Mouse (Mus musculus): ENCODE data around the gene Rnf216. TPM values are rescaled to one million over a fixed set of nuclear protein-coding genes. Genes with fewer than 3 reads are reported as not detected.
A peak's percentile ranks its signal among the peaks of the same experiment; 100 is the strongest.

Gene Rnf216
- total and polyA plus RNA-seq, 2 experiments from 2014 or later = 27.5 to 40.7 TPM

GRCm38 (mm10) chr5:142953641-142954040, 159.2 kb downstream of the Rnf216 start:
- WGBS = 62% methylated on average over 3 of the region's 3 CpGs
- Histone ChIP-seq H3K36me3 (ENCODE audit: insufficient read depth, low read length) (no peaks in the 10 kb centered on the region), H3K4me3 (ENCODE audit: low read depth, low read length) (no peak overlapping the region), H3K27ac (ENCODE audit: low read depth, low read length) (no peak overlapping the region), H3K9me3 (ENCODE audit: low read length) (no peaks in the 10 kb centered on the region), H3K27me3 (ENCODE audit: insufficient read depth, low read length) (no peaks in the 10 kb centered on the region), H3K4me2 (ENCODE audit: low read depth, low read length, poor library complexity, severe bottlenecking) (no peak overlapping the region), H3K4me1 (ENCODE audit: insufficient read depth, low read length) (no peaks in the 10 kb centered on the region), H3K9ac (replicated peaks; ENCODE audit: low read length, poor library complexity, severe bottlenecking) (no peak overlapping the region)
- ATAC-seq (ENCODE audit: low FRiP score) (no peak), DNase-seq (ENCODE audit: low spot score) (no peak)
- TF ChIP-seq CTCF (IDR thresholded peaks at IDR 0.05) = no peak

GRCm38 (mm10) chr5:142950405-142950804, 162.4 kb downstream of the Rnf216 start:
- no peaks in the 10 kb centered on the region for H3K9me3 ChIP-seq (ENCODE audit: low read length)
- H3K36me3 ChIP-seq (ENCODE audit: insufficient read depth, low read length) = no peaks in the 10 kb centered on the region
- H3K9ac ChIP-seq (replicated peaks; ENCODE audit: low read length, poor library complexity, severe bottlenecking) = no peak overlapping the region
- H3K4me2 ChIP-seq (ENCODE audit: low read depth, low read length, poor library complexity, severe bottlenecking) = no peak overlapping the region
- no peaks in the 10 kb centered on the region for H3K4me1 ChIP-seq (ENCODE audit: insufficient read depth, low read length)
- 73% methylated on average over 6 of the region's 6 CpGs for WGBS
- peak; percentile 76 for DNase-seq (ENCODE audit: low spot score)
- no peak overlapping the region for H3K4me3 ChIP-seq (ENCODE audit: low read depth, low read length)
- H3K27me3 ChIP-seq (ENCODE audit: insufficient read depth, low read length) = no peaks in the 10 kb centered on the region
- TF ChIP-seq CTCF (IDR thresholded peaks at IDR 0.05) = no peak
- no peak overlapping the region for H3K27ac ChIP-seq (ENCODE audit: low read depth, low read length)
- no peak; the same call in 1 of the 2 replicates for ATAC-seq (ENCODE audit: low FRiP score)

GRCm38 (mm10) chr5:142949580-142949979, 163.2 kb downstream of the Rnf216 start:
- H3K36me3 ChIP-seq (ENCODE audit: insufficient read depth, low read length) = no peaks in the 10 kb centered on the region
- H3K27me3 ChIP-seq (ENCODE audit: insufficient read depth, low read length) = no peaks in the 10 kb centered on the region
- ATAC-seq (ENCODE audit: low FRiP score) (no peak), DNase-seq (ENCODE audit: low spot score) (no peak)
- 71% methylated on average over 6 of the region's 6 CpGs for WGBS
- no peak overlapping the region for H3K27ac ChIP-seq (ENCODE audit: low read depth, low read length)
- no peak overlapping the region for H3K4me3 ChIP-seq (ENCODE audit: low read depth, low read length)
- TF ChIP-seq CTCF (IDR thresholded peaks at IDR 0.05) = no peak
- H3K4me1 ChIP-seq (ENCODE audit: insufficient read depth, low read length) = no peaks in the 10 kb centered on the region
- H3K4me2 ChIP-seq (ENCODE audit: low read depth, low read length, poor library complexity, severe bottlenecking) = no peak overlapping the region
- H3K9me3 ChIP-seq (ENCODE audit: low read length) = no peaks in the 10 kb centered on the region
- H3K9ac ChIP-seq (replicated peaks; ENCODE audit: low read length, poor library complexity, severe bottlenecking) = no peak overlapping the region

GRCm38 (mm10) chr5:142947460-142947859, 165.3 kb downstream of the Rnf216 start:
- WGBS = 84% methylated on average over 7 of the region's 7 CpGs
- Histone ChIP-seq H3K27me3 (ENCODE audit: insufficient read depth, low read length) (no peaks in the 10 kb centered on the region), H3K36me3 (ENCODE audit: insufficient read depth, low read length) (no peaks in the 10 kb centered on the region), H3K4me2 (ENCODE audit: low read depth, low read length, poor library complexity, severe bottlenecking) (no peak overlapping the region), H3K4me1 (ENCODE audit: insufficient read depth, low read length) (no peaks in the 10 kb centered on the region), H3K9ac (replicated peaks; ENCODE audit: low read length, poor library complexity, severe bottlenecking) (no peak overlapping the region), H3K4me3 (ENCODE audit: low read depth, low read length) (no peak overlapping the region), H3K9me3 (ENCODE audit: low read length) (no peaks in the 10 kb centered on the region), H3K27ac (ENCODE audit: low read depth, low read length) (no peak overlapping the region)
- ATAC-seq (ENCODE audit: low FRiP score) = no peak
- DNase-seq (ENCODE audit: low spot score) = no peak
- no peak for TF ChIP-seq CTCF (IDR thresholded peaks at IDR 0.05)

- Histone ChIP-seq H3K9ac (replicated peaks; ENCODE audit: low read length, poor library complexity, severe bottlenecking) (no peak overlapping the region), H3K4me1 (ENCODE audit: insufficient read depth, low read length) (no peaks in the 10 kb centered on the region), H3K27ac (ENCODE audit: low read depth, low read length) (no peak overlapping the region), H3K4me3 (ENCODE audit: low read depth, low read length) (no peak overlapping the region), H3K9me3 (ENCODE audit: low read length) (no peaks in the 10 kb centered on the region), H3K36me3 (ENCODE audit: insufficient read depth, low read length) (no peaks in the 10 kb centered on the region), H3K27me3 (ENCODE audit: insufficient read depth, low read length) (no peaks in the 10 kb centered on the region), H3K4me2 (ENCODE audit: low read depth, low read length, poor library complexity, severe bottlenecking) (no peak overlapping the region)
- DNase-seq (ENCODE audit: low spot score) = no peak
- no peak for ATAC-seq (ENCODE audit: low FRiP score)
- 75% methylated on average over 8 of the region's 8 CpGs for WGBS
- TF ChIP-seq CTCF (IDR thresholded peaks at IDR 0.05) = no peak
Measured at GRCm38 (mm10) chr5:142944979-142945682, 167.7 kb downstream of the Rnf216 start.

Small RNA genes lying within 50 kb of the gene (microRNA-seq; reads per million reads assigned to microRNA genes)
- not detected for gene Gm44405 (ENCODE audit: borderline number of aligned reads)

Other genes starting within 250 kb of the Rnf216 start
- 52.8 and 67.5 TPM in 2 replicates for gene Fbxl18, start 217.6 kb downstream of the Rnf216 start, total RNA-seq (2014; rRNA removed)
- 25.5 and 27.5 TPM in 2 replicates for gene Fbxl18, start 217.6 kb downstream of the Rnf216 start, polyA plus RNA-seq (2015; fragmentation: Nextera tagmentation; extraction: Ambion mirVana)
- 5,191 and 5,200 TPM in 2 replicates for gene Actb, start 206.2 kb downstream of the Rnf216 start, total RNA-seq (2014; rRNA removed)
- gene Actb, start 206.2 kb downstream of the Rnf216 start, polyA plus RNA-seq (2015; fragmentation: Nextera tagmentation; extraction: Ambion mirVana) = 15,915 and 17,004 TPM in 2 replicates
- 536 and 616 TPM in 2 replicates for gene Fscn1, start 152.7 kb downstream of the Rnf216 start, total RNA-seq (2014; rRNA removed)
- gene Fscn1, start 152.7 kb downstream of the Rnf216 start, polyA plus RNA-seq (2015; fragmentation: Nextera tagmentation; extraction: Ambion mirVana) = 485 and 504 TPM in 2 replicates
- not detected in 2 replicates for gene Olfr718-ps1, start 34.6 kb upstream of the Rnf216 start, total RNA-seq (2014; rRNA removed)
- not detected in 2 replicates for gene Olfr718-ps1, start 34.6 kb upstream of the Rnf216 start, polyA plus RNA-seq (2015; fragmentation: Nextera tagmentation; extraction: Ambion mirVana)
- 15.2 and 22.7 TPM in 2 replicates for gene Rbak, start 67.8 kb upstream of the Rnf216 start, total RNA-seq (2014; rRNA removed)
- gene Rbak, start 67.8 kb upstream of the Rnf216 start, polyA plus RNA-seq (2015; fragmentation: Nextera tagmentation; extraction: Ambion mirVana) = 9.1 and 9.2 TPM in 2 replicates
- not detected in 2 replicates for gene Spdye4b, start 68.0 kb upstream of the Rnf216 start, total RNA-seq (2014; rRNA removed)
- gene Spdye4b, start 68.0 kb upstream of the Rnf216 start, polyA plus RNA-seq (2015; fragmentation: Nextera tagmentation; extraction: Ambion mirVana) = not detected in 2 replicates
- not detected in 2 replicates for gene Spdye4a, start 113.9 kb upstream of the Rnf216 start, total RNA-seq (2014; rRNA removed)
- 0.09 TPM in 1 of 2 replicates, not detected in the other for gene Spdye4a, start 113.9 kb upstream of the Rnf216 start, polyA plus RNA-seq (2015; fragmentation: Nextera tagmentation; extraction: Ambion mirVana)
- 31.1 and 36.1 TPM in 2 replicates for gene Zfp12, start 122.2 kb upstream of the Rnf216 start, total RNA-seq (2014; rRNA removed)
- 10.7 and 11.8 TPM in 2 replicates for gene Zfp12, start 122.2 kb upstream of the Rnf216 start, polyA plus RNA-seq (2015; fragmentation: Nextera tagmentation; extraction: Ambion mirVana)
- 32.1 and 36.0 TPM in 2 replicates for gene Zfp316, start 157.0 kb upstream of the Rnf216 start, total RNA-seq (2014; rRNA removed)
- gene Zfp316, start 157.0 kb upstream of the Rnf216 start, polyA plus RNA-seq (2015; fragmentation: Nextera tagmentation; extraction: Ambion mirVana) = 6.2 and 6.8 TPM in 2 replicates
- gene Zfp853, start 180.6 kb upstream of the Rnf216 start, total RNA-seq (2014; rRNA removed) = 27.5 and 31.3 TPM in 2 replicates
- gene Zfp853, start 180.6 kb upstream of the Rnf216 start, polyA plus RNA-seq (2015; fragmentation: Nextera tagmentation; extraction: Ambion mirVana) = 0.62 and 0.81 TPM in 2 replicates
- 28.9 and 34.0 TPM in 2 replicates for gene E130309D02Rik, start 202.4 kb upstream of the Rnf216 start, total RNA-seq (2014; rRNA removed)
- 18.3 and 19.6 TPM in 2 replicates for gene E130309D02Rik, start 202.4 kb upstream of the Rnf216 start, polyA plus RNA-seq (2015; fragmentation: Nextera tagmentation; extraction: Ambion mirVana)
- gene Zdhhc4, start 216.3 kb upstream of the Rnf216 start, total RNA-seq (2014; rRNA removed) = 70.8 and 93.0 TPM in 2 replicates
- 94.5 and 96.9 TPM in 2 replicates for gene Zdhhc4, start 216.3 kb upstream of the Rnf216 start, polyA plus RNA-seq (2015; fragmentation: Nextera tagmentation; extraction: Ambion mirVana)
- gene Grid2ip, start 244.3 kb upstream of the Rnf216 start, total RNA-seq (2014; rRNA removed) = 2.3 and 2.8 TPM in 2 replicates
- 0.33 and 0.60 TPM in 2 replicates for gene Grid2ip, start 244.3 kb upstream of the Rnf216 start, polyA plus RNA-seq (2015; fragmentation: Nextera tagmentation; extraction: Ambion mirVana)